Comparison of ENCODE assay signal across 20 mouse cellular contexts in genomic region chr8:64823905-64824304, GRCm38 (mm10). TPM values are rescaled to one million over a fixed set of nuclear protein-coding genes. Genes with fewer than 3 reads are reported as not detected.
DNase-seq lines count a peak whose midpoint lies in the region; ATAC-seq and TF ChIP-seq lines count a peak whose summit lies in the region.
"Had no signal": no experiment of that assay in that cellular context is flagged by ENCODE, and none has a peak within 500 bp of the region (broad histone marks: within the 10 kb centered on the region; RNA-seq: fewer than 3 reads in every experiment).

No protein-coding gene starts in this region.

- intact Hi-C loops in left cerebral cortex, postnatal 14 days (cut with DNase I), result no loop called here

- H3K4me3 ChIP-seq in layer of hippocampus, adult 2 months, result no peak overlapping the region
- no peak overlapping the region for H3K4me3 ChIP-seq in intestine, embryonic 16.5 days (ENCODE audit: low read length)
- H3K4me3 ChIP-seq: heart, embryonic 10.5 days had no signal

- DNase-seq in layer of hippocampus, adult 2 months (ENCODE audit: low spot score in 2 of 2), result no peak
- DNase-seq in layer of hippocampus, postnatal 25 days (ENCODE audit: extremely low spot score in 1 of 2, low spot score in 1 of 2), result no peak
- DNase-seq in cerebellum, adult 18-20 months, result peak; percentile 30 to 41
- DNase-seq in cerebellum, adult 9-10 months, result peak; percentile 31
- DNase-seq in left cerebral cortex, postnatal 14 days (ENCODE audit: low spot score in 2 of 2), result peak; percentile 52 to 62
- no peak for DNase-seq in thymus, postnatal 4 days
- DNase-seq: adrenal gland, postnatal 14 days; forebrain, postnatal 0 days; gastrocnemius, postnatal 36 days; heart, postnatal 10 days; kidney, adult 11 months; kidney, postnatal 10 days; liver; liver, postnatal 0 days; thymus, postnatal 25 days had no signal

- H3K9ac ChIP-seq in intestine, embryonic 16.5 days (ENCODE audit: low read depth, low read length), result no peak overlapping the region
- H3K9ac ChIP-seq: forebrain, postnatal 0 days; hindbrain, embryonic 14.5 days; liver, postnatal 0 days had no signal

- ATAC-seq in intestine, embryonic 16.5 days, result no peak
- ATAC-seq: activated CD4-positive, CD25-positive, alpha-beta regulatory T cell, adult 4 months; forebrain, postnatal 0 days; liver, postnatal 0 days; Patski had no signal

- no peak for TF ChIP-seq CTCF in layer of hippocampus, adult 2 months (conservative IDR thresholded peaks at IDR 0.05)

- H3K27ac ChIP-seq in layer of hippocampus, adult 2 months, result peak overlapping the region; percentile 68
- H3K27ac ChIP-seq in intestine, embryonic 16.5 days (ENCODE audit: low read length), result no peak overlapping the region
- H3K27ac ChIP-seq: heart, embryonic 10.5 days; hindbrain, embryonic 14.5 days had no signal

- 84% methylated on average over 11 of the region's 11 CpGs for WGBS in intestine, embryonic 16.5 days

- H3K36me3 ChIP-seq in intestine, embryonic 16.5 days (ENCODE audit: control insufficient read depth, insufficient read depth, low read length), result no peaks in the 10 kb centered on the region

- no peaks in the 10 kb centered on the region for H3K9me3 ChIP-seq in intestine, embryonic 16.5 days (ENCODE audit: control insufficient read depth, low read length)
- H3K9me3 ChIP-seq: heart, embryonic 10.5 days had no signal

- H3K4me2 ChIP-seq in intestine, embryonic 16.5 days (ENCODE audit: low read depth, low read length), result no peak overlapping the region
- H3K4me2 ChIP-seq: hindbrain, embryonic 14.5 days had no signal

- no peaks in the 10 kb centered on the region for H3K27me3 ChIP-seq in intestine, embryonic 16.5 days (replicated peaks; ENCODE audit: control insufficient read depth, insufficient read depth, low read length)
- H3K27me3 ChIP-seq: Patski had no signal

- H3K4me1 ChIP-seq in intestine, embryonic 16.5 days (ENCODE audit: control insufficient read depth, insufficient read depth, low read length), result peaks cover 5% of the 10 kb centered on the region; the same call in 1 of the 2 replicates

RNA-seq across cellular contexts. Expression of gene Klhl2, which starts 25.9 kb away (rescaled TPM):
- total RNA-seq in layer of hippocampus, adult 2 months (2021), result 100 to 1,000 TPM; 303 to 323 TPM
- total RNA-seq in layer of hippocampus, postnatal 25 days (2021), result 100 to 1,000 TPM; 266 to 309 TPM
- total RNA-seq in left cerebral cortex, postnatal 14 days (2021), result 100 to 1,000 TPM; 139 to 140 TPM
- polyA plus RNA-seq in intestine, embryonic 16.5 days (2015; fragmentation: Nextera tagmentation; extraction: Ambion mirVana), result 5.1 and 5.6 TPM in 2 replicates

Comparison
In these comparisons a context has a peak if more than half of its experiments do, and no peak if none do; other contexts are left out.
1. DNase-seq: peak in cerebellum, adult 18-20 months (2 of 2), cerebellum, adult 9-10 months (single experiment) and left cerebral cortex, postnatal 14 days (2 of 2); none in layer of hippocampus, adult 2 months (0 of 2), layer of hippocampus, postnatal 25 days (0 of 2) and thymus, postnatal 4 days (single experiment).